Mouse (Mus musculus) gastrocnemius, adult 2 months (tissue): ENCODE measurements around the gene Gdf9. TPM values are rescaled to one million over a fixed set of nuclear protein-coding genes. Genes with fewer than 3 reads are reported as not detected.
A peak's percentile ranks its signal among the peaks of the same experiment; 100 is the strongest.

Experiments used
- DNase-seq: peaks from one replicate; pipeline ENCODE4 v3.0.0; 2022
- H3K27ac ChIP-seq: fragments of 200-600 bp; 2 replicates; pipeline ENCODE4 v1.8.1; 2022; ENCODE audit warnings: mild to moderate bottlenecking
- H3K4me3 ChIP-seq: fragments of 200-600 bp; 2 replicates; pipeline ENCODE4 v1.8.1; 2022; ENCODE audit warnings: mild to moderate bottlenecking, moderate library complexity
- CTCF ChIP-seq: fragments of 200-600 bp; IDR thresholded peaks from 2 replicates; pipeline ENCODE4 v1.8.1; 2022; ENCODE audit warnings: antibody characterized with exemption, mild to moderate bottlenecking, moderate library complexity
- intact Hi-C: fragments of 180-260 bp; cut with DNase I; formaldehyde crosslinking; loops from one replicate; pipeline ENCODE4 v1.15.1; 2025
- total RNA-seq, 2 experiments: library from RNA; stranded (reverse); gene quantifications; 2 replicates each; pipeline ENCODE4 v1.2.3; 2021

Gene Gdf9
- total RNA-seq, 2 experiments from 2014 or later = 0.26 to 0.61 TPM

- Histone ChIP-seq H3K4me3 (no peak overlapping the region), H3K27ac (no peak overlapping the region; the same call in 1 of the 2 replicates)
- intact Hi-C loops = no loop called here
- TF ChIP-seq CTCF = no peak
- DNase-seq = no peak
Observed at GRCm38 (mm10) chr11:53450070-53450705, 19.4 kb downstream of the Gdf9 start.

GRCm38 (mm10) chr11:53451361-53451760 lies 20.5 kb downstream of the Gdf9 start:
- intact Hi-C loops = no loop called here

GRCm38 (mm10) chr11:53452396-53452795 lies 21.6 kb downstream of the Gdf9 start:
- TF ChIP-seq CTCF = no peak
- intact Hi-C loops = no loop called here
- Histone ChIP-seq H3K4me3 (no peak overlapping the region), H3K27ac (no peak overlapping the region)
- DNase-seq = no peak

More at GRCm38 (mm10) chr11:53451361-53451760, 20.5 kb downstream of the Gdf9 start:
- no peak for TF ChIP-seq CTCF
- no peak for DNase-seq
- H3K27ac ChIP-seq = peak overlapping the region; percentile 70
- no peak overlapping the region for H3K4me3 ChIP-seq

GRCm38 (mm10) chr11:53453031-53453430 lies 22.2 kb downstream of the Gdf9 start:
- DNase-seq = no peak
- H3K27ac ChIP-seq = no peak overlapping the region
- no peak overlapping the region for H3K4me3 ChIP-seq
- intact Hi-C loops = no loop called here
- TF ChIP-seq CTCF = no peak

GRCm38 (mm10) chr11:53456474-53457371 lies 25.9 kb downstream of the Gdf9 start, which contains the start of the genes Gm10447 and Shroom1:
Gene Gm10447, minus strand, starts transcription at chr11:53457110.
Gene Shroom1, plus strand, starts transcription at chr11:53457205.
- TF ChIP-seq CTCF = peak; percentile 59
- intact Hi-C loops = no loop called here
- Histone ChIP-seq H3K27ac (peak within 1 kb of the TSS; percentile 61), H3K4me3 (peak within 1 kb of the TSS; percentile 71)
- DNase-seq = peak; percentile 80

GRCm38 (mm10) chr11:53457372-53457954 lies 26.6 kb downstream of the Gdf9 start:
- TF ChIP-seq CTCF = peak; percentile 25; the same call in 1 of the 2 replicates
- Histone ChIP-seq H3K4me3 (peak overlapping the region; percentile 71), H3K27ac (peak overlapping the region; percentile 61)
- DNase-seq = no peak
- intact Hi-C loops = no loop called here

- Histone ChIP-seq H3K27ac (no peak overlapping the region), H3K4me3 (no peak overlapping the region)
- TF ChIP-seq CTCF = no peak
- intact Hi-C loops = no loop called here
- no peak for DNase-seq
Observed at GRCm38 (mm10) chr11:53458996-53459395, 28.2 kb downstream of the Gdf9 start.

GRCm38 (mm10) chr11:53460192-53460591 lies 29.4 kb downstream of the Gdf9 start:
- no peak for DNase-seq
- intact Hi-C loops = no loop called here

GRCm38 (mm10) chr11:53461727-53462126 lies 30.9 kb downstream of the Gdf9 start:
- no peak for DNase-seq
- Histone ChIP-seq H3K27ac (no peak overlapping the region), H3K4me3 (no peak overlapping the region)
- no peak for TF ChIP-seq CTCF
- intact Hi-C loops = no loop called here

More at GRCm38 (mm10) chr11:53460192-53460591, 29.4 kb downstream of the Gdf9 start:
- no peak for TF ChIP-seq CTCF
- Histone ChIP-seq H3K27ac (no peak overlapping the region), H3K4me3 (no peak overlapping the region)

GRCm38 (mm10) chr11:53463551-53464424 lies 33.0 kb downstream of the Gdf9 start:
- peak; percentile 38 for DNase-seq
- TF ChIP-seq CTCF = no peak
- intact Hi-C loops = no loop called here
- Histone ChIP-seq H3K4me3 (peak overlapping the region; percentile 71), H3K27ac (no peak overlapping the region)

GRCm38 (mm10) chr11:53466231-53466971 lies 35.6 kb downstream of the Gdf9 start:
- peak; percentile 89 for TF ChIP-seq CTCF
- intact Hi-C loops = loop anchor here (5.0 kb wide), 1 partner anchor 56 kb away; no protein-coding TSS in a partner anchor
- peak; percentile 88 for DNase-seq
- peak overlapping the region; percentile 63 for H3K27ac ChIP-seq
- peak overlapping the region; percentile 64 for H3K4me3 ChIP-seq
